Mouse (Mus musculus): ENCODE measurements around the gene Ampd2. TPM values are rescaled to one million over a fixed set of nuclear protein-coding genes. Genes with fewer than 3 reads are reported as not detected.

The Ampd2 gene
- polyA plus RNA-seq, 1 experiment from 2014 or later: 43.8 TPM

GRCm38 (mm10) chr3:108033156-108033555 is 53.3 kb downstream of the Ampd2 start:
- no peaks in the 10 kb centered on the region for H3K36me3 ChIP-seq (replicated peaks; ENCODE audit: control insufficient read depth, insufficient read depth)
- H3K9me3 ChIP-seq (ENCODE audit: control insufficient read depth, low read length): no peaks in the 10 kb centered on the region
- no peak overlapping the region for H3K4me3 ChIP-seq (replicated peaks; ENCODE audit: low read length)
- H3K27ac ChIP-seq: no peak overlapping the region
- H3K4me2 ChIP-seq (replicated peaks): no peak overlapping the region
- DNase-seq (ENCODE audit: low spot score): no peak
- no peak for ATAC-seq (ENCODE audit: low FRiP score)
- WGBS: 67% methylated on average over 5 of the region's 5 CpGs
- H3K4me1 ChIP-seq (replicated peaks; ENCODE audit: control insufficient read depth, insufficient read depth, low read length): no peaks in the 10 kb centered on the region
- no peak overlapping the region for H3K9ac ChIP-seq
- no peaks in the 10 kb centered on the region for H3K27me3 ChIP-seq (ENCODE audit: control insufficient read depth, insufficient read depth, low read length)

GRCm38 (mm10) chr3:108032113-108032512 is 54.3 kb downstream of the Ampd2 start:
- DNase-seq (ENCODE audit: low spot score): no peak
- H3K27me3 ChIP-seq (ENCODE audit: control insufficient read depth, insufficient read depth, low read length): no peaks in the 10 kb centered on the region
- no peaks in the 10 kb centered on the region for H3K36me3 ChIP-seq (replicated peaks; ENCODE audit: control insufficient read depth, insufficient read depth)
- ATAC-seq (ENCODE audit: low FRiP score): no peak
- no peaks in the 10 kb centered on the region for H3K4me1 ChIP-seq (replicated peaks; ENCODE audit: control insufficient read depth, insufficient read depth, low read length)
- no peak overlapping the region for H3K4me3 ChIP-seq (replicated peaks; ENCODE audit: low read length)
- no peak overlapping the region for H3K9ac ChIP-seq
- no peak overlapping the region for H3K4me2 ChIP-seq (replicated peaks)
- H3K27ac ChIP-seq: no peak overlapping the region
- no peaks in the 10 kb centered on the region for H3K9me3 ChIP-seq (ENCODE audit: control insufficient read depth, low read length)

DNA sequence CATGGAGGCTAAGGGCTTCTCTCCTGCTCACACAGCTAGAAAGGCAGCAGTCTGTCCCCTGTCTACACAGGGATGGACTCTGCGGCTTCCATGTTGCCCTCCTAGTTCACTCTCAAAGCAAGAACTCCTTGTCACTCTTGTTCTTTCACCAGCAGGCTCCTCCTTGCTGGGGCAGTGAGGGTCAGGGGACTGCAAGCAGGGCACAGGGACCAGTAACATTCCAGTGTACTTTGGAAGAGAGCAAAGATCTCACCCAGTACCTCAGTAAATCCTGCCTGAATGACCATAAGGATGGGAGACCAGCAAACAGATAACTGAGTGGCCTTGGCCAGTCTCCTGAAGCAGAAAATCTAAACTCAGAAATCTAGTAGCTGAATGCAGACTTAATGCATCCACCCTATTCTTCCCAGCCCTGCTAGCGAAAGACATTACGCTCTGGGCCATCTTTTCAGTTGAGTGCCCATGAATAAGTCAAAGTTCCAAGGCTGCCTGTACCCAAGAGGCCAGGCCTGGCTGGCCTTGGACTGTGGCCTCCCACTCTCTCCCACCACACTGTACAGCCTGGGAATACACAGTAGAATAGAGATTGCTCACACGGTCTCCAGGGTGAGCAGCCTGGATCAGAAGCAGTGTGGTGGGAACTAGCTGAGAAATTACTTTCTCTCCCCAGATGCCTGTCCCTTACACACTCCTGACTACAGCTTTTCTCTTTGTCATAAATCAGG is 57.6 kb downstream of the Ampd2 start:
- Histone ChIP-seq H3K9me3 (ENCODE audit: control insufficient read depth, low read length) (no peaks in the 10 kb centered on the region), H3K4me2 (replicated peaks) (no peak overlapping the region), H3K4me3 (replicated peaks; ENCODE audit: low read length) (no peak overlapping the region), H3K27me3 (ENCODE audit: control insufficient read depth, insufficient read depth, low read length) (no peaks in the 10 kb centered on the region), H3K9ac (no peak overlapping the region), H3K27ac (no peak overlapping the region), H3K4me1 (replicated peaks; ENCODE audit: control insufficient read depth, insufficient read depth, low read length) (no peaks in the 10 kb centered on the region), H3K36me3 (replicated peaks; ENCODE audit: control insufficient read depth, insufficient read depth) (no peaks in the 10 kb centered on the region)
- DNase-seq (ENCODE audit: low spot score) (no peak), ATAC-seq (ENCODE audit: low FRiP score) (no peak)
- 51% methylated on average over 4 of the region's 4 CpGs for WGBS

DNA sequence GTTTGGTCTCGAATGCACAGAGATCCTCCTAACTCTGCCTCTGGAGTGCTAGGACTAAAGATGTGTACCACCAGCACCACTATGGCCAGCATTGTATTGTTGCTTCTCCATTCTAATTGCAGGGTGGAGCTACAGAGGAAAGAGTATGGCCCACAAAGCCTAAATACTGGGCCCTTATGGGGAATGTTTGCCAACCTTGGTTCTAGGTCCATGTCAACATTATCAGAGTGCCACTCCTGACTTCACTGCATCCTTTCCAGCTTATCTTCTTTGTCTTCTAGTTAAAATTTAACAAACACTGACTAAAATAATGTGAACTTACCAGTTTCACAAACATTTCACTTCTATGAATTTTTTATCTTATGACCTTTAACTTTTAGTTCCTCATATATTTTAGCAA is 59.9 kb downstream of the Ampd2 start:
- Histone ChIP-seq H3K9me3 (ENCODE audit: control insufficient read depth, low read length) (no peaks in the 10 kb centered on the region), H3K27me3 (ENCODE audit: control insufficient read depth, insufficient read depth, low read length) (no peaks in the 10 kb centered on the region), H3K27ac (no peak overlapping the region), H3K4me3 (replicated peaks; ENCODE audit: low read length) (no peak overlapping the region), H3K9ac (no peak overlapping the region), H3K36me3 (replicated peaks; ENCODE audit: control insufficient read depth, insufficient read depth) (no peaks in the 10 kb centered on the region), H3K4me2 (replicated peaks) (no peak overlapping the region), H3K4me1 (replicated peaks; ENCODE audit: control insufficient read depth, insufficient read depth, low read length) (no peaks in the 10 kb centered on the region)
- no peak for ATAC-seq (ENCODE audit: low FRiP score)
- no peak for DNase-seq (ENCODE audit: low spot score)
- 80% methylated on average over 1 of the region's 1 CpGs for WGBS

GRCm38 (mm10) chr3:108026049-108026448 is 60.4 kb downstream of the Ampd2 start:
- Histone ChIP-seq H3K27ac (no peak overlapping the region), H3K27me3 (ENCODE audit: control insufficient read depth, insufficient read depth, low read length) (no peaks in the 10 kb centered on the region), H3K36me3 (replicated peaks; ENCODE audit: control insufficient read depth, insufficient read depth) (no peaks in the 10 kb centered on the region), H3K9me3 (ENCODE audit: control insufficient read depth, low read length) (no peaks in the 10 kb centered on the region), H3K9ac (no peak overlapping the region), H3K4me3 (replicated peaks; ENCODE audit: low read length) (no peak overlapping the region), H3K4me1 (replicated peaks; ENCODE audit: control insufficient read depth, insufficient read depth, low read length) (no peaks in the 10 kb centered on the region), H3K4me2 (replicated peaks) (no peak overlapping the region)
- DNase-seq (ENCODE audit: low spot score) (no peak), ATAC-seq (ENCODE audit: low FRiP score) (no peak)
- WGBS: 86% methylated on average over 5 of the region's 5 CpGs

DNA sequence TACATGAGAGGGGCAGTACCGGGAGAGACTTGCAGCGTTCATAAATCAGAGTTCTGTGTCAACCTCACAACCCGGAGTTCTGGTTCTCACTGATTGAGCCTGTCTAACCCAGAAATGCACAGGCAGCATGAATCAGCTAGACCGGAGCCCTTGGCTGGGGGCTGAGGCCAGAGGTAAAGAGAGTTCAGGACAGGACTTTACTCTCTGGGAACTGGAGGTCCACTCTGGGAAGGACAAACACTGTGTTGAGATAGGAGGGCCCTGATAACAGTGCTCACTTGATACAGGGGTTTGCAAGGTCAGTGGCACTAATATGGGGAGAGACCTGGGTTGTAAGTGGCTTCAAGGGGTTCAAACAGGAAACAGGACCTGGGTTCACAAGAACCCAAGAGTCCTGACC is 61.1 kb downstream of the Ampd2 start:
- Histone ChIP-seq H3K36me3 (replicated peaks; ENCODE audit: control insufficient read depth, insufficient read depth) (no peaks in the 10 kb centered on the region), H3K4me3 (replicated peaks; ENCODE audit: low read length) (no peak overlapping the region), H3K27ac (no peak overlapping the region), H3K27me3 (ENCODE audit: control insufficient read depth, insufficient read depth, low read length) (no peaks in the 10 kb centered on the region), H3K4me2 (replicated peaks) (no peak overlapping the region), H3K9ac (no peak overlapping the region), H3K4me1 (replicated peaks; ENCODE audit: control insufficient read depth, insufficient read depth, low read length) (no peaks in the 10 kb centered on the region), H3K9me3 (ENCODE audit: control insufficient read depth, low read length) (no peaks in the 10 kb centered on the region)
- ATAC-seq (ENCODE audit: low FRiP score) (no peak), DNase-seq (ENCODE audit: low spot score) (no peak)
- 88% methylated on average over 4 of the region's 4 CpGs for whole genome bisulfite sequencing

Other genes with a start within 250 kb of the Ampd2 start
- not detected in 2 replicates for gene Eps8l3, start 209.4 kb downstream of the Ampd2 start, polyA plus RNA-seq (2014; fragmentation: Nextera tagmentation; extraction: Ambion mirVana)
- gene Gstm5, start 190.8 kb downstream of the Ampd2 start, polyA plus RNA-seq (2014; fragmentation: Nextera tagmentation; extraction: Ambion mirVana): 255 and 259 TPM in 2 replicates
- gene Gstm7, start 154.8 kb downstream of the Ampd2 start, polyA plus RNA-seq (2014; fragmentation: Nextera tagmentation; extraction: Ambion mirVana): 45.8 and 54.6 TPM in 2 replicates
- gene Gstm6, start 142.9 kb downstream of the Ampd2 start, polyA plus RNA-seq (2014; fragmentation: Nextera tagmentation; extraction: Ambion mirVana): 8.1 and 9.3 TPM in 2 replicates
- gene Gstm3, start 117.4 kb downstream of the Ampd2 start, polyA plus RNA-seq (2014; fragmentation: Nextera tagmentation; extraction: Ambion mirVana): not detected in 2 replicates
- 7.9 and 8.4 TPM in 2 replicates for gene Gstm2, start 100.2 kb downstream of the Ampd2 start, polyA plus RNA-seq (2014; fragmentation: Nextera tagmentation; extraction: Ambion mirVana)
- 92.3 and 106 TPM in 2 replicates for gene Gstm1, start 68.7 kb downstream of the Ampd2 start, polyA plus RNA-seq (2014; fragmentation: Nextera tagmentation; extraction: Ambion mirVana)
- gene Gstm4, start 41.8 kb downstream of the Ampd2 start, polyA plus RNA-seq (2014; fragmentation: Nextera tagmentation; extraction: Ambion mirVana): 17.5 and 19.1 TPM in 2 replicates
- 0.33 and 0.48 TPM in 2 replicates for gene Gnat2, start 6.1 kb upstream of the Ampd2 start, polyA plus RNA-seq (2014; fragmentation: Nextera tagmentation; extraction: Ambion mirVana)
- 132 and 142 TPM in 2 replicates for gene Gnai3, start 59.5 kb upstream of the Ampd2 start, polyA plus RNA-seq (2014; fragmentation: Nextera tagmentation; extraction: Ambion mirVana)
- gene Gpr61, start 68.2 kb upstream of the Ampd2 start, polyA plus RNA-seq (2014; fragmentation: Nextera tagmentation; extraction: Ambion mirVana): 3.6 and 3.9 TPM in 2 replicates
- 11.1 and 11.3 TPM in 2 replicates for gene Amigo1, start 99.7 kb upstream of the Ampd2 start, polyA plus RNA-seq (2014; fragmentation: Nextera tagmentation; extraction: Ambion mirVana)
- 2.4 and 2.7 TPM in 2 replicates for gene Cyb561d1, start 114.6 kb upstream of the Ampd2 start, polyA plus RNA-seq (2014; fragmentation: Nextera tagmentation; extraction: Ambion mirVana)
- 20.0 and 21.1 TPM in 2 replicates for gene Atxn7l2, start 124.3 kb upstream of the Ampd2 start, polyA plus RNA-seq (2014; fragmentation: Nextera tagmentation; extraction: Ambion mirVana)
- gene Sypl2, start 140.0 kb upstream of the Ampd2 start, polyA plus RNA-seq (2014; fragmentation: Nextera tagmentation; extraction: Ambion mirVana): 0.17 and 0.50 TPM in 2 replicates
- gene Psma5, start 170.3 kb upstream of the Ampd2 start, polyA plus RNA-seq (2014; fragmentation: Nextera tagmentation; extraction: Ambion mirVana): 251 and 253 TPM in 2 replicates
- 24.2 and 25.4 TPM in 2 replicates for gene Sort1, start 197.4 kb upstream of the Ampd2 start, polyA plus RNA-seq (2014; fragmentation: Nextera tagmentation; extraction: Ambion mirVana)

Data from hindbrain, embryonic 14.5 days (tissue).